Comparison of ENCODE assay signal across 33 mouse cellular contexts in genomic region chrX:140609938-140610337, GRCm38 (mm10). TPM values are rescaled to one million over a fixed set of nuclear protein-coding genes. Genes with fewer than 3 reads are reported as not detected.
"Had no signal": no experiment of that assay in that cellular context is flagged by ENCODE, and none has a peak within 500 bp of the region (broad histone marks: within the 10 kb centered on the region; RNA-seq: fewer than 3 reads in every experiment).

No protein-coding gene starts in this region.

- ATAC-seq: liver, embryonic 12.5 days; liver, postnatal 0 days; lung, postnatal 0 days; midbrain, embryonic 13.5 days; midbrain, embryonic 15.5 days; midbrain, embryonic 16.5 days had no signal

- H3K4me1 ChIP-seq: limb, embryonic 10.5 days; limb, embryonic 12.5 days; limb, embryonic 13.5 days; limb, embryonic 15.5 days; liver, embryonic 12.5 days; liver, embryonic 13.5 days; liver, embryonic 15.5 days; lung, embryonic 15.5 days; megakaryocyte, embryonic 14.5 days; midbrain, embryonic 10.5 days; midbrain, embryonic 12.5 days; midbrain, embryonic 13.5 days; midbrain, embryonic 15.5 days; neural tube, embryonic 12.5 days had no signal

- H3K4me3 ChIP-seq: limb, embryonic 10.5 days; limb, embryonic 12.5 days; limb, embryonic 13.5 days; limb, embryonic 15.5 days; liver, embryonic 12.5 days; liver, embryonic 13.5 days; liver, embryonic 15.5 days; lung, embryonic 15.5 days; megakaryocyte, embryonic 14.5 days; midbrain, embryonic 10.5 days; midbrain, embryonic 12.5 days; midbrain, embryonic 13.5 days; midbrain, embryonic 15.5 days; myocyte; neural tube, embryonic 12.5 days had no signal

- H3K36me3 ChIP-seq: limb, embryonic 10.5 days; limb, embryonic 12.5 days; limb, embryonic 13.5 days; limb, embryonic 15.5 days; liver, embryonic 12.5 days; liver, embryonic 13.5 days; liver, embryonic 15.5 days; lung, embryonic 15.5 days; midbrain, embryonic 10.5 days; midbrain, embryonic 12.5 days; midbrain, embryonic 13.5 days; midbrain, embryonic 15.5 days; neural tube, embryonic 12.5 days had no signal

- H3K27me3 ChIP-seq: liver, embryonic 13.5 days; neural tube, embryonic 12.5 days had no signal

- H3K9me3 ChIP-seq: limb, embryonic 10.5 days; limb, embryonic 12.5 days; limb, embryonic 13.5 days; limb, embryonic 15.5 days; liver, embryonic 12.5 days; liver, embryonic 13.5 days; liver, embryonic 15.5 days; lung, embryonic 15.5 days; megakaryocyte, embryonic 14.5 days; midbrain, embryonic 10.5 days; midbrain, embryonic 12.5 days; midbrain, embryonic 13.5 days; midbrain, embryonic 15.5 days; neural tube, embryonic 12.5 days had no signal

- H3K4me2 ChIP-seq: limb, embryonic 12.5 days; limb, embryonic 13.5 days; limb, embryonic 15.5 days; liver, embryonic 11.5 days; liver, embryonic 12.5 days; liver, embryonic 13.5 days; liver, embryonic 15.5 days; lung, embryonic 14.5 days; lung, embryonic 15.5 days; midbrain, embryonic 11.5 days; midbrain, embryonic 12.5 days; midbrain, embryonic 13.5 days; midbrain, embryonic 15.5 days; neural tube, embryonic 12.5 days had no signal

- H3K27ac ChIP-seq: limb, embryonic 10.5 days; limb, embryonic 12.5 days; limb, embryonic 13.5 days; limb, embryonic 15.5 days; liver, embryonic 12.5 days; liver, embryonic 13.5 days; liver, embryonic 14.5 days; liver, embryonic 15.5 days; lung, embryonic 15.5 days; macrophage; midbrain, embryonic 10.5 days; midbrain, embryonic 12.5 days; midbrain, embryonic 13.5 days; midbrain, embryonic 15.5 days; neural tube, embryonic 12.5 days had no signal

- DNase-seq: left cerebral cortex, postnatal 4 days; liver; liver, embryonic 13.5 days; liver, postnatal 0 days; lung, adult 18-20 months; lung, adult 2 months; lung, embryonic 14.5 days; lung, postnatal 10 days; lung, postnatal 14 days; lung, postnatal 36 days; lung, postnatal 4 days; midbrain, embryonic 14.5 days had no signal

- H3K9ac ChIP-seq: limb, embryonic 12.5 days; limb, embryonic 13.5 days; limb, embryonic 15.5 days; liver, embryonic 12.5 days; liver, embryonic 13.5 days; liver, embryonic 14.5 days; liver, embryonic 15.5 days; liver, postnatal 0 days; lung, embryonic 14.5 days; lung, embryonic 15.5 days; midbrain, embryonic 12.5 days; midbrain, embryonic 13.5 days; midbrain, embryonic 15.5 days; neural tube, embryonic 12.5 days had no signal

RNA-seq across cellular contexts. Expression of gene Mid2, which starts 54.5 kb away (rescaled TPM):
- total RNA-seq: megakaryocyte-erythroid progenitor cell, adult 5-6 weeks had no signal
